Mouse (Mus musculus): ENCODE measurements around the gene Pdxk. TPM values are rescaled to one million over a fixed set of nuclear protein-coding genes. Genes with fewer than 3 reads are reported as not detected.
A peak's percentile ranks its signal among the peaks of the same experiment; 100 is the strongest.

The Pdxk gene
- polyA plus RNA-seq, 1 experiment from 2014 or later = 8.1 TPM

- 76% methylated on average over 3 of the region's 3 CpGs for WGBS
- Histone ChIP-seq H3K27me3 (replicated peaks; ENCODE audit: control insufficient read depth, insufficient read depth, low read length) (no peaks in the 10 kb centered on the region), H3K36me3 (ENCODE audit: control insufficient read depth, insufficient read depth, low read length) (no peaks in the 10 kb centered on the region), H3K4me2 (ENCODE audit: low read depth, low read length) (peak overlapping the region; percentile 99), H3K4me3 (ENCODE audit: low read depth, low read length) (peak overlapping the region; percentile 68), H3K9me3 (ENCODE audit: control insufficient read depth, low read length) (no peaks in the 10 kb centered on the region), H3K9ac (ENCODE audit: low read depth, low read length) (peak overlapping the region; percentile 70; the same call in 1 of the 2 replicates), H3K4me1 (ENCODE audit: control insufficient read depth, insufficient read depth, low read length) (0 out of 2 replicates have a peak, but pooled peaks cover 4% of the 10 kb centered on the region), H3K27ac (replicated peaks; ENCODE audit: low read depth, low read length) (no peak overlapping the region)
- DNase-seq (ENCODE audit: low spot score) = no peak
- no peak for ATAC-seq (ENCODE audit: low read depth)
Measured at GRCm38 (mm10) chr10:78463769-78464167, 1.0 kb downstream of the Pdxk start.

GRCm38 (mm10) chr10:78462945-78463768 is 1.6 kb downstream of the Pdxk start:
- ATAC-seq (ENCODE audit: low read depth) = no peak
- no peaks in the 10 kb centered on the region for H3K27me3 ChIP-seq (replicated peaks; ENCODE audit: control insufficient read depth, insufficient read depth, low read length)
- no peak overlapping the region for H3K9ac ChIP-seq (ENCODE audit: low read depth, low read length)
- H3K36me3 ChIP-seq (ENCODE audit: control insufficient read depth, insufficient read depth, low read length) = no peaks in the 10 kb centered on the region
- peak overlapping the region; percentile 99 for H3K4me2 ChIP-seq (ENCODE audit: low read depth, low read length)
- 0 out of 2 replicates have a peak, but pooled peaks cover 6% of the 10 kb centered on the region for H3K4me1 ChIP-seq (ENCODE audit: control insufficient read depth, insufficient read depth, low read length)
- no peak for DNase-seq (ENCODE audit: low spot score)
- no peak overlapping the region for H3K27ac ChIP-seq (replicated peaks; ENCODE audit: low read depth, low read length)
- H3K4me3 ChIP-seq (ENCODE audit: low read depth, low read length) = peak overlapping the region; percentile 68; the same call in 1 of the 2 replicates
- WGBS = 86% methylated on average over 7 of the region's 8 CpGs
- no peaks in the 10 kb centered on the region for H3K9me3 ChIP-seq (ENCODE audit: control insufficient read depth, low read length)

GRCm38 (mm10) chr10:78461767-78462166 is 3.0 kb downstream of the Pdxk start:
- no peak overlapping the region for H3K4me3 ChIP-seq (ENCODE audit: low read depth, low read length)
- H3K36me3 ChIP-seq (ENCODE audit: control insufficient read depth, insufficient read depth, low read length) = no peaks in the 10 kb centered on the region
- H3K4me1 ChIP-seq (ENCODE audit: control insufficient read depth, insufficient read depth, low read length) = 0 out of 2 replicates have a peak, but pooled peaks cover 13% of the 10 kb centered on the region
- DNase-seq (ENCODE audit: low spot score) (no peak), ATAC-seq (ENCODE audit: low read depth) (no peak)
- no peak overlapping the region for H3K27ac ChIP-seq (replicated peaks; ENCODE audit: low read depth, low read length)
- no peak overlapping the region for H3K9ac ChIP-seq (ENCODE audit: low read depth, low read length)
- WGBS = 75% methylated on average over 4 of the region's 4 CpGs
- H3K9me3 ChIP-seq (ENCODE audit: control insufficient read depth, low read length) = no peaks in the 10 kb centered on the region
- no peaks in the 10 kb centered on the region for H3K27me3 ChIP-seq (replicated peaks; ENCODE audit: control insufficient read depth, insufficient read depth, low read length)
- no peak overlapping the region for H3K4me2 ChIP-seq (ENCODE audit: low read depth, low read length)

GRCm38 (mm10) chr10:78460463-78460862 is 4.3 kb downstream of the Pdxk start:
- H3K9me3 ChIP-seq (ENCODE audit: control insufficient read depth, low read length) = no peaks in the 10 kb centered on the region
- no peak overlapping the region for H3K9ac ChIP-seq (ENCODE audit: low read depth, low read length)
- 18% methylated on average over 3 of the region's 5 CpGs for WGBS
- H3K4me2 ChIP-seq (ENCODE audit: low read depth, low read length) = no peak overlapping the region
- H3K36me3 ChIP-seq (ENCODE audit: control insufficient read depth, insufficient read depth, low read length) = no peaks in the 10 kb centered on the region
- H3K27me3 ChIP-seq (replicated peaks; ENCODE audit: control insufficient read depth, insufficient read depth, low read length) = no peaks in the 10 kb centered on the region
- no peak overlapping the region for H3K27ac ChIP-seq (replicated peaks; ENCODE audit: low read depth, low read length)
- ATAC-seq (ENCODE audit: low read depth) = no peak
- H3K4me1 ChIP-seq (ENCODE audit: control insufficient read depth, insufficient read depth, low read length) = 0 out of 2 replicates have a peak, but pooled peaks cover 13% of the 10 kb centered on the region
- H3K4me3 ChIP-seq (ENCODE audit: low read depth, low read length) = no peak overlapping the region
- DNase-seq (ENCODE audit: low spot score) = no peak

GRCm38 (mm10) chr10:78458348-78459111 is 6.2 kb downstream of the Pdxk start:
- no peak overlapping the region for H3K4me2 ChIP-seq (ENCODE audit: low read depth, low read length)
- no peak overlapping the region for H3K27ac ChIP-seq (replicated peaks; ENCODE audit: low read depth, low read length)
- ATAC-seq (ENCODE audit: low read depth) (0 out of 2 replicates have a peak, but pooled peaks have one; percentile 21), DNase-seq (ENCODE audit: low spot score) (no peak)
- H3K9ac ChIP-seq (ENCODE audit: low read depth, low read length) = no peak overlapping the region
- no peaks in the 10 kb centered on the region for H3K9me3 ChIP-seq (ENCODE audit: control insufficient read depth, low read length)
- H3K4me1 ChIP-seq (ENCODE audit: control insufficient read depth, insufficient read depth, low read length) = 0 out of 2 replicates have a peak, but pooled peaks cover 9% of the 10 kb centered on the region
- H3K4me3 ChIP-seq (ENCODE audit: low read depth, low read length) = no peak overlapping the region
- H3K36me3 ChIP-seq (ENCODE audit: control insufficient read depth, insufficient read depth, low read length) = no peaks in the 10 kb centered on the region
- no peaks in the 10 kb centered on the region for H3K27me3 ChIP-seq (replicated peaks; ENCODE audit: control insufficient read depth, insufficient read depth, low read length)
- 53% methylated on average over 4 of the region's 5 CpGs for WGBS

- WGBS = 20% methylated on average over 10 of the region's 10 CpGs
- no peak overlapping the region for H3K27ac ChIP-seq (replicated peaks; ENCODE audit: low read depth, low read length)
Measured at GRCm38 (mm10) chr10:78457495-78458347, 7.1 kb downstream of the Pdxk start.

GRCm38 (mm10) chr10:78456696-78457095 is 8.1 kb downstream of the Pdxk start:
- Histone ChIP-seq H3K27ac (replicated peaks; ENCODE audit: low read depth, low read length) (no peak overlapping the region), H3K4me3 (ENCODE audit: low read depth, low read length) (no peak overlapping the region), H3K36me3 (ENCODE audit: control insufficient read depth, insufficient read depth, low read length) (no peaks in the 10 kb centered on the region), H3K4me1 (ENCODE audit: control insufficient read depth, insufficient read depth, low read length) (0 out of 2 replicates have a peak, but pooled peaks cover 8% of the 10 kb centered on the region), H3K27me3 (replicated peaks; ENCODE audit: control insufficient read depth, insufficient read depth, low read length) (no peaks in the 10 kb centered on the region), H3K9me3 (ENCODE audit: control insufficient read depth, low read length) (no peaks in the 10 kb centered on the region), H3K4me2 (ENCODE audit: low read depth, low read length) (no peak overlapping the region), H3K9ac (ENCODE audit: low read depth, low read length) (no peak overlapping the region)
- DNase-seq (ENCODE audit: low spot score) (no peak), ATAC-seq (ENCODE audit: low read depth) (no peak)
- WGBS = 68% methylated on average over 13 of the region's 13 CpGs

More at GRCm38 (mm10) chr10:78457495-78458347, 7.1 kb downstream of the Pdxk start:
- DNase-seq (ENCODE audit: low spot score) = peak; percentile 43
- ATAC-seq (ENCODE audit: low read depth) = no peak
- no peaks in the 10 kb centered on the region for H3K27me3 ChIP-seq (replicated peaks; ENCODE audit: control insufficient read depth, insufficient read depth, low read length)
- 0 out of 2 replicates have a peak, but pooled peaks cover 8% of the 10 kb centered on the region for H3K4me1 ChIP-seq (ENCODE audit: control insufficient read depth, insufficient read depth, low read length)
- H3K9ac ChIP-seq (ENCODE audit: low read depth, low read length) = peak overlapping the region; percentile 20; the same call in 1 of the 2 replicates
- no peaks in the 10 kb centered on the region for H3K36me3 ChIP-seq (ENCODE audit: control insufficient read depth, insufficient read depth, low read length)
- no peak overlapping the region for H3K4me3 ChIP-seq (ENCODE audit: low read depth, low read length)
- 0 out of 2 replicates have a peak overlapping the region, but pooled peaks have one; percentile 11 for H3K4me2 ChIP-seq (ENCODE audit: low read depth, low read length)
- H3K9me3 ChIP-seq (ENCODE audit: control insufficient read depth, low read length) = no peaks in the 10 kb centered on the region

- Histone ChIP-seq H3K4me2 (ENCODE audit: low read depth, low read length) (no peak overlapping the region), H3K36me3 (ENCODE audit: control insufficient read depth, insufficient read depth, low read length) (peaks cover 25% of the 10 kb centered on the region), H3K4me3 (ENCODE audit: low read depth, low read length) (no peak overlapping the region), H3K4me1 (ENCODE audit: control insufficient read depth, insufficient read depth, low read length) (0 out of 2 replicates have a peak, but pooled peaks cover 2% of the 10 kb centered on the region), H3K9me3 (ENCODE audit: control insufficient read depth, low read length) (no peaks in the 10 kb centered on the region), H3K27ac (replicated peaks; ENCODE audit: low read depth, low read length) (no peak overlapping the region), H3K27me3 (replicated peaks; ENCODE audit: control insufficient read depth, insufficient read depth, low read length) (no peaks in the 10 kb centered on the region), H3K9ac (ENCODE audit: low read depth, low read length) (no peak overlapping the region)
- DNase-seq (ENCODE audit: low spot score) (peak; percentile 30), ATAC-seq (ENCODE audit: low read depth) (peak; percentile 45; the same call in 1 of the 2 replicates)
- WGBS = 77% methylated on average over 4 of the region's 4 CpGs
Measured at GRCm38 (mm10) chr10:78452641-78453040, 12.1 kb downstream of the Pdxk start.

All from embryonic facial prominence, embryonic 14.5 days (tissue).